Mouse (Mus musculus) liver, embryonic 14.5 days (tissue): ENCODE results near the gene Gpr89. TPM values are rescaled to one million over a fixed set of nuclear protein-coding genes. Genes with fewer than 3 reads are reported as not detected.

Source experiments
- ATAC-seq: fragments of 200-750 bp; cut with Nextera tagmentation; 2 replicates; pipeline ENCODE4 v1.8.0; 2017; ENCODE audit warnings: moderate number of reproducible peaks, mild to moderate bottlenecking, moderate library complexity; ENCODE audit not compliant: insufficient read depth
- DNase-seq, 3 experiments: peaks; one replicate each; pipeline ENCODE4 v3.0.0-alpha.2; 2012 to 2013; ENCODE audit warnings: low read depth in 3 of 3, low spot score in 3 of 3
- H3K27ac ChIP-seq: fragments of 300-500 bp; sonication (generic); 2 replicates; pipeline ENCODE4 v1.5.1; 2014; ENCODE audit warnings: moderate library complexity, mild to moderate bottlenecking, control low read depth, inconsistent platforms
- H3K27me3 ChIP-seq: fragments of 300-500 bp; sonication (generic); 2 replicates; pipeline ENCODE4 v1.6.1; 2014; ENCODE audit warnings: mild to moderate bottlenecking, low read length, moderate library complexity; ENCODE audit not compliant: control insufficient read depth, insufficient read depth
- H3K36me3 ChIP-seq: fragments of 300-500 bp; sonication (generic); replicated peaks from 2 replicates; pipeline ENCODE4 v1.6.1; 2014; ENCODE audit warnings: low read depth; ENCODE audit not compliant: control insufficient read depth, insufficient read depth
- H3K4me1 ChIP-seq, 2 experiments: fragments of 200-500 bp in 1 of 2; fragments of 300-500 bp in 1 of 2; sonication (generic) in 1 of 2; replicated peaks; 2 replicates each; pipeline ENCODE4 v1.6.1; 2012 to 2014; ENCODE audit warnings: antibody characterized with exemption in 1 of 2, inconsistent platforms in 1 of 2, low read length in 1 of 2; ENCODE audit not compliant: control insufficient read depth in 2 of 2, insufficient read depth in 2 of 2
- H3K4me2 ChIP-seq: fragments of 300-500 bp; sonication (generic); 2 replicates; pipeline ENCODE4 v1.6.1; 2014; ENCODE audit warnings: low read depth, mild to moderate bottlenecking, control low read depth, moderate library complexity
- H3K4me3 ChIP-seq, 2 experiments: fragments of 200-500 bp in 1 of 2; fragments of 300-500 bp in 1 of 2; sonication (generic) in 1 of 2; 2 replicates each; pipeline ENCODE4 v1.5.1; 2012 to 2014; ENCODE audit warnings: low read depth in 2 of 2, low read length in 2 of 2, mild to moderate bottlenecking in 2 of 2, control low read depth in 1 of 2, inconsistent platforms in 1 of 2, moderate library complexity in 1 of 2; ENCODE audit not compliant: insufficient read depth in 1 of 2
- H3K9ac ChIP-seq: fragments of 300-500 bp; sonication (generic); replicated peaks from 2 replicates; pipeline ENCODE4 v1.6.1; 2014; ENCODE audit warnings: mild to moderate bottlenecking, control low read depth, moderate library complexity
- H3K9me3 ChIP-seq: fragments of 300-500 bp; sonication (generic); 2 replicates; pipeline ENCODE4 v1.6.1; 2016; ENCODE audit warnings: low read length, mixed read lengths; ENCODE audit not compliant: control insufficient read depth
- CTCF ChIP-seq: IDR thresholded peaks from 2 replicates; pipeline ENCODE4 v1.5.1; 2016; ENCODE audit warnings: antibody characterized with exemption, low read depth, control low read depth
- EP300 ChIP-seq: IDR thresholded peaks from 2 replicates; pipeline ENCODE4 v1.6.1; 2016; ENCODE audit warnings: antibody characterized with exemption, low read depth
- WGBS: fragments of 180-500 bp; shearing (Covaris S2); extraction: QIAGEN DNeasy Blood & Tissue Kit; methylation state at CpG from one replicate; pipeline ENCODE4 v1.1.7; 2014; ENCODE audit not compliant: insufficient replicate concordance; 5-methylcytosine and 5-hydroxymethylcytosine counted together
- polyA plus RNA-seq, 2 experiments: library from polyadenylated mRNA; depleted of rRNA in 1 of 2; stranded (reverse) in 1 of 2; unstranded in 1 of 2; fragments of >200 nt; fragmentation: Nextera tagmentation in 1 of 2; extraction: Ambion mirVana in 1 of 2; gene quantifications; 2 replicates each; pipeline versions ENCODE4 v1.2.1 to v1.2.3; 2012 to 2014

Gpr89 gene
- polyA plus RNA-seq, 2 experiments: 4.9 to 24.7 TPM

- no peaks in the 10 kb centered on the region for H3K9me3 ChIP-seq
- no peaks in the 10 kb centered on the region for H3K27me3 ChIP-seq
- peak; percentile 33 to 34 (median 34) for DNase-seq
- peak; percentile 76 for TF ChIP-seq CTCF
- no peak for TF ChIP-seq EP300
- H3K27ac ChIP-seq: no peak overlapping the region
- H3K4me2 ChIP-seq: no peak overlapping the region
- 7% methylated on average over 6 of the region's 6 CpGs for WGBS
- no peak for ATAC-seq
- no peak overlapping the region for H3K9ac ChIP-seq
- H3K36me3 ChIP-seq: no peaks in the 10 kb centered on the region
- H3K4me3 ChIP-seq: no peak overlapping the region
- no peaks in the 10 kb centered on the region for H3K4me1 ChIP-seq
Observed at GRCm38 (mm10) chr3:96936241-96936640, 31.1 kb upstream of the Gpr89 start.

- H3K9ac ChIP-seq: no peak overlapping the region
- no peaks in the 10 kb centered on the region for H3K27me3 ChIP-seq
- no peak for DNase-seq
- H3K27ac ChIP-seq: no peak overlapping the region
- no peaks in the 10 kb centered on the region for H3K4me1 ChIP-seq
- H3K4me3 ChIP-seq: no peak overlapping the region
- H3K4me2 ChIP-seq: no peak overlapping the region
- no peaks in the 10 kb centered on the region for H3K9me3 ChIP-seq
- no peak for ATAC-seq
- WGBS: 47% methylated on average over 5 of the region's 5 CpGs
- TF ChIP-seq CTCF (no peak), EP300 (no peak)
- H3K36me3 ChIP-seq: no peaks in the 10 kb centered on the region
Observed at GRCm38 (mm10) chr3:96931261-96931681, 26.1 kb upstream of the Gpr89 start.

- ATAC-seq: no peak
Observed at GRCm38 (mm10) chr3:96925920-96926319, 20.8 kb upstream of the Gpr89 start, which contains the start of gene Gja8. TSS of gene Gja8 (minus strand) at chr3:96926020.

GRCm38 (mm10) chr3:96924631-96925030 is 19.5 kb upstream of the Gpr89 start:
- no peaks in the 10 kb centered on the region for H3K9me3 ChIP-seq
- H3K27ac ChIP-seq: no peak overlapping the region
- no peak for TF ChIP-seq EP300
- no peak for TF ChIP-seq CTCF
- no peak overlapping the region for H3K4me2 ChIP-seq
- H3K9ac ChIP-seq: no peak overlapping the region
- no peaks in the 10 kb centered on the region for H3K36me3 ChIP-seq
- no peaks in the 10 kb centered on the region for H3K27me3 ChIP-seq
- DNase-seq: no peak
- no peaks in the 10 kb centered on the region for H3K4me1 ChIP-seq
- no peak for ATAC-seq
- no peak overlapping the region for H3K4me3 ChIP-seq
- 63% methylated on average over 4 of the region's 4 CpGs for WGBS

More at GRCm38 (mm10) chr3:96925920-96926319, 20.8 kb upstream of the Gpr89 start, which contains the start of gene Gja8:
- no peak within 1 kb of the TSS for H3K4me2 ChIP-seq
- H3K4me1 ChIP-seq: no peaks in the 10 kb centered on the region
- H3K4me3 ChIP-seq: no peak within 1 kb of the TSS
- H3K36me3 ChIP-seq: no peaks in the 10 kb centered on the region
- no peak for TF ChIP-seq CTCF
- no peak for TF ChIP-seq EP300
- no peak for DNase-seq
- no peaks in the 10 kb centered on the region for H3K27me3 ChIP-seq
- 47% methylated on average over 6 of the region's 6 CpGs for WGBS
- H3K9me3 ChIP-seq: no peaks in the 10 kb centered on the region
- H3K27ac ChIP-seq: no peak within 1 kb of the TSS
- no peak within 1 kb of the TSS for H3K9ac ChIP-seq

GRCm38 (mm10) chr3:96920991-96921390 is 15.8 kb upstream of the Gpr89 start:
- DNase-seq: no peak
- Histone ChIP-seq H3K27me3 (no peaks in the 10 kb centered on the region), H3K4me2 (no peak overlapping the region), H3K4me3 (no peak overlapping the region), H3K9ac (no peak overlapping the region), H3K9me3 (no peaks in the 10 kb centered on the region), H3K4me1 (no peaks in the 10 kb centered on the region), H3K36me3 (no peaks in the 10 kb centered on the region), H3K27ac (no peak overlapping the region)
- 59% methylated on average over 7 of the region's 7 CpGs for WGBS
- TF ChIP-seq CTCF (no peak), EP300 (no peak)
- ATAC-seq: no peak
